11 mouse cellular contexts compared by ENCODE assay signal in genomic region chr4:94124177-94124576, GRCm38 (mm10).
DNase-seq lines count a peak whose midpoint lies in the region; ATAC-seq and TF ChIP-seq lines count a peak whose summit lies in the region.
"Had no signal": no experiment of that assay in that cellular context is flagged by ENCODE, and none has a peak within 500 bp of the region (broad histone marks: within the 10 kb centered on the region; RNA-seq: fewer than 3 reads in every experiment).

No protein-coding gene starts in this region.

- no peak for TF ChIP-seq POLR2A in ES-Bruce4 (IDR thresholded peaks at IDR 0.05; ENCODE audit: insufficient read depth, low read length)
- no peak for TF ChIP-seq POLR2A in embryonic fibroblast, embryonic 13.5 days (IDR thresholded peaks at IDR 0.05; ENCODE audit: low read depth, low read length)
- no peak for TF ChIP-seq POLR2A in thymus, adult 2 months (IDR thresholded peaks at IDR 0.05; ENCODE audit: control insufficient read depth, extremely low read depth, insufficient read depth, low read length, poor library complexity)

- WGBS in forebrain, embryonic 12.5 days: 80% methylated on average over 14 of the region's 14 CpGs
- WGBS in forebrain, embryonic 14.5 days: 84% methylated on average over 14 of the region's 14 CpGs
- 84% methylated on average over 14 of the region's 14 CpGs for WGBS in thymus, adult 2 months

- H3K4me2 ChIP-seq in forebrain, embryonic 12.5 days: no peak overlapping the region
- H3K4me2 ChIP-seq in forebrain, embryonic 14.5 days (ENCODE audit: low read length): no peak overlapping the region
- H3K4me2 ChIP-seq: intestine, embryonic 15.5 days; midbrain, embryonic 12.5 days had no signal

- H3K36me3 ChIP-seq in forebrain, embryonic 12.5 days (replicated peaks): no peaks in the 10 kb centered on the region
- H3K36me3 ChIP-seq in forebrain, embryonic 14.5 days (ENCODE audit: control insufficient read depth, insufficient read depth, low read length): no peaks in the 10 kb centered on the region
- no peaks in the 10 kb centered on the region for H3K36me3 ChIP-seq in ES-Bruce4 (ENCODE audit: control insufficient read depth, insufficient read depth, low read length, poor library complexity, severe bottlenecking)
- no peaks in the 10 kb centered on the region for H3K36me3 ChIP-seq in thymus, adult 2 months (ENCODE audit: control insufficient read depth, insufficient read depth, low read length)
- H3K36me3 ChIP-seq: intestine, embryonic 15.5 days; midbrain, embryonic 12.5 days had no signal

- DNase-seq in forebrain, embryonic 14.5 days (ENCODE audit: low spot score): no peak
- DNase-seq in layer of hippocampus, adult 2 months (ENCODE audit: low spot score in 2 of 2): no peak
- no peak for DNase-seq in layer of hippocampus, adult 9-10 months (ENCODE audit: low spot score)
- no peak for DNase-seq in thymus, adult 2 months
- DNase-seq in frontal cortex, postnatal 36 days (ENCODE audit: low spot score in 2 of 2): no peak

- no peak overlapping the region for H3K27ac ChIP-seq in forebrain, embryonic 12.5 days
- H3K27ac ChIP-seq in forebrain, embryonic 14.5 days (ENCODE audit: low read depth, low read length): no peak overlapping the region
- no peak overlapping the region for H3K27ac ChIP-seq in layer of hippocampus, adult 2 months
- no peak overlapping the region for H3K27ac ChIP-seq in ES-Bruce4 (ENCODE audit: insufficient read depth, low read length)
- no peak overlapping the region for H3K27ac ChIP-seq in embryonic fibroblast, embryonic 13.5 days (ENCODE audit: insufficient read depth, low read length)
- no peak overlapping the region for H3K27ac ChIP-seq in thymus, adult 2 months (ENCODE audit: control insufficient read depth, insufficient read depth, low read length)
- H3K27ac ChIP-seq: intestine, embryonic 15.5 days; midbrain, embryonic 12.5 days had no signal

- TF ChIP-seq CTCF in layer of hippocampus, adult 2 months (conservative IDR thresholded peaks at IDR 0.05): peak; percentile 45
- TF ChIP-seq CTCF in ES-Bruce4 (IDR thresholded peaks at IDR 0.05; ENCODE audit: low read depth, low read length): peak; percentile 71
- TF ChIP-seq CTCF in embryonic fibroblast, embryonic 13.5 days (IDR thresholded peaks at IDR 0.05; ENCODE audit: borderline replicate concordance, insufficient read depth, low read length): 0 out of 2 replicates have a peak, but pooled peaks have one; percentile 29
- no peak for TF ChIP-seq CTCF in thymus, adult 2 months (IDR thresholded peaks at IDR 0.05; ENCODE audit: borderline replicate concordance, control insufficient read depth, extremely low read depth, insufficient read depth, low read length, poor library complexity)

- 0 out of 2 replicates have a peak, but pooled peaks have one; percentile 20 for ATAC-seq in forebrain, embryonic 12.5 days (ENCODE audit: low FRiP score)
- no peak for ATAC-seq in forebrain, embryonic 14.5 days
- ATAC-seq: CD4-positive, CD25-positive, alpha-beta regulatory T cell, adult 4 months; intestine, embryonic 15.5 days had no signal

- H3K4me3 ChIP-seq in forebrain, embryonic 12.5 days (replicated peaks): no peak overlapping the region
- no peak overlapping the region for H3K4me3 ChIP-seq in forebrain, embryonic 14.5 days (ENCODE audit: low read depth, low read length)
- no peak overlapping the region for H3K4me3 ChIP-seq in layer of hippocampus, adult 2 months
- peak overlapping the region; percentile 51 for H3K4me3 ChIP-seq in ES-Bruce4 (ENCODE audit: low read depth, low read length)
- H3K4me3 ChIP-seq in embryonic fibroblast, embryonic 13.5 days (ENCODE audit: insufficient read depth, low read length): no peak overlapping the region
- no peak overlapping the region for H3K4me3 ChIP-seq in thymus, adult 2 months (ENCODE audit: control insufficient read depth, insufficient read depth, low read length)
- H3K4me3 ChIP-seq: intestine, embryonic 15.5 days; midbrain, embryonic 12.5 days had no signal

- H3K9me3 ChIP-seq in forebrain, embryonic 12.5 days: no peaks in the 10 kb centered on the region
- no peaks in the 10 kb centered on the region for H3K9me3 ChIP-seq in forebrain, embryonic 14.5 days (replicated peaks; ENCODE audit: control insufficient read depth, low read length)
- H3K9me3 ChIP-seq in ES-Bruce4 (replicated peaks; ENCODE audit: control insufficient read depth, insufficient read depth, low read length, poor library complexity, severe bottlenecking): no peaks in the 10 kb centered on the region
- H3K9me3 ChIP-seq: intestine, embryonic 15.5 days; midbrain, embryonic 12.5 days had no signal

- H3K9ac ChIP-seq in forebrain, embryonic 12.5 days: no peak overlapping the region
- no peak overlapping the region for H3K9ac ChIP-seq in forebrain, embryonic 14.5 days (ENCODE audit: low read length)
- no peak overlapping the region for H3K9ac ChIP-seq in ES-Bruce4 (ENCODE audit: low read depth, poor library complexity, severe bottlenecking)
- H3K9ac ChIP-seq: intestine, embryonic 15.5 days; midbrain, embryonic 12.5 days had no signal

- no peaks in the 10 kb centered on the region for H3K4me1 ChIP-seq in forebrain, embryonic 12.5 days
- no peaks in the 10 kb centered on the region for H3K4me1 ChIP-seq in forebrain, embryonic 14.5 days (ENCODE audit: control insufficient read depth, insufficient read depth, low read length)
- no peaks in the 10 kb centered on the region for H3K4me1 ChIP-seq in ES-Bruce4 (ENCODE audit: control insufficient read depth, insufficient read depth, low read length)
- H3K4me1 ChIP-seq in embryonic fibroblast, embryonic 13.5 days (ENCODE audit: control insufficient read depth, insufficient read depth, low read length): no peaks in the 10 kb centered on the region
- H3K4me1 ChIP-seq in thymus, adult 2 months (replicated peaks; ENCODE audit: control insufficient read depth, insufficient read depth, low read length): no peaks in the 10 kb centered on the region
- H3K4me1 ChIP-seq: intestine, embryonic 15.5 days; midbrain, embryonic 12.5 days had no signal

- H3K27me3 ChIP-seq in forebrain, embryonic 12.5 days: no peaks in the 10 kb centered on the region
- no peaks in the 10 kb centered on the region for H3K27me3 ChIP-seq in forebrain, embryonic 14.5 days (replicated peaks; ENCODE audit: control insufficient read depth, insufficient read depth, low read length)
- H3K27me3 ChIP-seq in ES-Bruce4 (ENCODE audit: control insufficient read depth, insufficient read depth, low read length, poor library complexity, severe bottlenecking): no peaks in the 10 kb centered on the region
- no peaks in the 10 kb centered on the region for H3K27me3 ChIP-seq in thymus, adult 2 months (ENCODE audit: control insufficient read depth, insufficient read depth, low read length)
- H3K27me3 ChIP-seq: intestine, embryonic 15.5 days; midbrain, embryonic 12.5 days had no signal

- TF ChIP-seq EP300 in ES-Bruce4 (IDR thresholded peaks at IDR 0.05; ENCODE audit: insufficient read depth, low read depth, low read length): no peak
